In the genomic region with DNA sequence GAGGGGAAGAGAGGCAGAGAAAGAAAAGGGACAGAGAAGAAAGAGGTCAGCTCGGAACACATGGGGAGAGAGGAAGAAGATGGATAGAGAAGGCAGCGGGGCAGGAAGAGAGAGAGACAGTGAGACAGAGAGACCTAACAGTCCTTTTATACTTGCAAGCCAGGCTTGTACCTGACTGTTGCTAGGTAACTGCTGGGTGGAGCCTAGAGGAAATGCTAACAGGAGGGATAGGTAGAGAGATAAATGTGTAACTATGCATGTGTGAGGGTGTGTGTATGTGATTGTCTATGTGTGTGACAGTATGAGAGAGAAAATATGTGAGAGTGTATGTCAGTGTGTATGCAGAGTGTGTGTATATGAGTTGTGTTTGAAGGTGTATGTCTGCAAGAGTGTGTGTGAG, we compare ENCODE assay signal across 23 mouse cellular contexts.
DNase-seq lines count a peak whose midpoint lies in the region; ATAC-seq and TF ChIP-seq lines count a peak whose summit lies in the region.
"Had no signal": no experiment of that assay in that cellular context is flagged by ENCODE, and none has a peak within 500 bp of the region (broad histone marks: within the 10 kb centered on the region; RNA-seq: fewer than 3 reads in every experiment).

No protein-coding gene starts in this region.

- no peak overlapping the region for H3K4me3 ChIP-seq in intestine, embryonic 15.5 days (replicated peaks)
- no peak overlapping the region for H3K4me3 ChIP-seq in intestine, postnatal 0 days (ENCODE audit: low read depth, low read length)
- no peak overlapping the region for H3K4me3 ChIP-seq in midbrain, embryonic 13.5 days (replicated peaks)
- H3K4me3 ChIP-seq: forebrain, embryonic 10.5 days; heart, embryonic 10.5 days; limb, embryonic 12.5 days; neural tube, embryonic 15.5 days had no signal

- 57% methylated on average over 2 of the region's 2 CpGs for WGBS in intestine, embryonic 15.5 days
- 60% methylated on average over 2 of the region's 2 CpGs for WGBS in intestine, postnatal 0 days
- WGBS in midbrain, embryonic 13.5 days: 60% methylated on average over 2 of the region's 2 CpGs

- H3K27me3 ChIP-seq in intestine, embryonic 15.5 days (replicated peaks): no peaks in the 10 kb centered on the region
- H3K27me3 ChIP-seq in intestine, postnatal 0 days (replicated peaks; ENCODE audit: control insufficient read depth, insufficient read depth, low read length): no peaks in the 10 kb centered on the region
- H3K27me3 ChIP-seq in midbrain, embryonic 13.5 days: no peaks in the 10 kb centered on the region
- H3K27me3 ChIP-seq: limb, embryonic 12.5 days; neural tube, embryonic 15.5 days had no signal

- H3K4me2 ChIP-seq in intestine, embryonic 15.5 days (replicated peaks): no peak overlapping the region
- no peak overlapping the region for H3K4me2 ChIP-seq in intestine, postnatal 0 days (replicated peaks; ENCODE audit: low read depth)
- H3K4me2 ChIP-seq in midbrain, embryonic 13.5 days (replicated peaks): no peak overlapping the region
- H3K4me2 ChIP-seq: limb, embryonic 12.5 days; liver, embryonic 11.5 days; neural tube, embryonic 15.5 days had no signal

- TF ChIP-seq CTCF in intestine, postnatal 0 days (IDR thresholded peaks at IDR 0.05; ENCODE audit: low read depth): no peak

- H3K9me3 ChIP-seq in intestine, embryonic 15.5 days: no peaks in the 10 kb centered on the region
- no peaks in the 10 kb centered on the region for H3K9me3 ChIP-seq in intestine, postnatal 0 days (ENCODE audit: control insufficient read depth)
- H3K9me3 ChIP-seq in midbrain, embryonic 13.5 days: no peaks in the 10 kb centered on the region
- H3K9me3 ChIP-seq: forebrain, embryonic 10.5 days; heart, embryonic 10.5 days; limb, embryonic 12.5 days; neural tube, embryonic 15.5 days had no signal

- H3K9ac ChIP-seq in intestine, embryonic 15.5 days: no peak overlapping the region
- H3K9ac ChIP-seq in intestine, postnatal 0 days (ENCODE audit: low read depth, low read length): no peak overlapping the region
- no peak overlapping the region for H3K9ac ChIP-seq in midbrain, embryonic 13.5 days (replicated peaks)
- H3K9ac ChIP-seq: limb, embryonic 12.5 days; liver, postnatal 0 days; neural tube, embryonic 15.5 days had no signal

- peak; percentile 59; the same call in 1 of the 2 replicates for ATAC-seq in intestine, embryonic 15.5 days
- ATAC-seq in intestine, postnatal 0 days: no peak
- ATAC-seq in midbrain, embryonic 13.5 days: peak; percentile 58; the same call in 1 of the 2 replicates
- ATAC-seq: liver, postnatal 0 days had no signal

- peak; percentile 17 for DNase-seq in thymus, postnatal 14 days
- no peak for DNase-seq in thymus, postnatal 4 days
- no peak for DNase-seq in frontal cortex, adult 2 months (ENCODE audit: extremely low spot score in 1 of 2, low spot score in 1 of 2)
- no peak for DNase-seq in cerebellum, adult 18-20 months
- DNase-seq: adrenal gland, postnatal 10 days; cerebellum, adult 8-10 months; cerebellum, postnatal 36 days; embryo, embryonic 11 days; gastrocnemius, postnatal 36 days; heart, postnatal 4 days; kidney, adult 2 months; kidney, postnatal 25 days; liver, postnatal 0 days; lung, postnatal 10 days; thymus, postnatal 36 days had no signal

- no peaks in the 10 kb centered on the region for H3K4me1 ChIP-seq in intestine, embryonic 15.5 days (replicated peaks)
- H3K4me1 ChIP-seq in intestine, postnatal 0 days (replicated peaks; ENCODE audit: control insufficient read depth, insufficient read depth, low read length): no peaks in the 10 kb centered on the region
- 0 out of 2 replicates have a peak, but pooled peaks cover 7% of the 10 kb centered on the region for H3K4me1 ChIP-seq in midbrain, embryonic 13.5 days (replicated peaks)
- H3K4me1 ChIP-seq: heart, embryonic 10.5 days; limb, embryonic 12.5 days; neural tube, embryonic 15.5 days had no signal

- H3K36me3 ChIP-seq in intestine, embryonic 15.5 days: no peaks in the 10 kb centered on the region
- H3K36me3 ChIP-seq in intestine, postnatal 0 days (ENCODE audit: control insufficient read depth, insufficient read depth): no peaks in the 10 kb centered on the region
- H3K36me3 ChIP-seq in midbrain, embryonic 13.5 days: no peaks in the 10 kb centered on the region
- H3K36me3 ChIP-seq: forebrain, embryonic 10.5 days; heart, embryonic 10.5 days; limb, embryonic 12.5 days; neural tube, embryonic 15.5 days had no signal

- no peak overlapping the region for H3K27ac ChIP-seq in intestine, embryonic 15.5 days
- H3K27ac ChIP-seq in intestine, postnatal 0 days (ENCODE audit: low read depth, low read length): no peak overlapping the region
- H3K27ac ChIP-seq in midbrain, embryonic 13.5 days: no peak overlapping the region
- H3K27ac ChIP-seq: forebrain, embryonic 10.5 days; heart, embryonic 10.5 days; limb, embryonic 12.5 days; neural tube, embryonic 15.5 days had no signal
